Mouse (Mus musculus) left cerebral cortex, postnatal 14 days (tissue): Measurements from ENCODE around the gene Rara. TPM values are rescaled to one million over a fixed set of nuclear protein-coding genes. Genes with fewer than 3 reads are reported as not detected.
A peak's percentile ranks its signal among the peaks of the same experiment; 100 is the strongest.
"Not testable (repeated sequence)": the region's sequence is repeated elsewhere in the genome, so short reads cannot be mapped to it uniquely, and the experiment has no call there.

Experiments used
- DNase-seq, 2 experiments: peaks; one replicate each; pipeline ENCODE4 v3.0.0; 2021 to 2022; ENCODE audit warnings: low spot score in 2 of 2, mixed read lengths in 1 of 2
- intact Hi-C: fragments of 180-260 bp; cut with DNase I; formaldehyde crosslinking; loops from one replicate; pipeline ENCODE4 v1.15.1; 2025
- total RNA-seq, 2 experiments: library from RNA; stranded (reverse); gene quantifications; 2 replicates each; pipeline ENCODE4 v1.2.3; 2021

Rara gene
- total RNA-seq, 2 experiments from 2014 or later, result 14.6 to 15.1 TPM

DNA sequence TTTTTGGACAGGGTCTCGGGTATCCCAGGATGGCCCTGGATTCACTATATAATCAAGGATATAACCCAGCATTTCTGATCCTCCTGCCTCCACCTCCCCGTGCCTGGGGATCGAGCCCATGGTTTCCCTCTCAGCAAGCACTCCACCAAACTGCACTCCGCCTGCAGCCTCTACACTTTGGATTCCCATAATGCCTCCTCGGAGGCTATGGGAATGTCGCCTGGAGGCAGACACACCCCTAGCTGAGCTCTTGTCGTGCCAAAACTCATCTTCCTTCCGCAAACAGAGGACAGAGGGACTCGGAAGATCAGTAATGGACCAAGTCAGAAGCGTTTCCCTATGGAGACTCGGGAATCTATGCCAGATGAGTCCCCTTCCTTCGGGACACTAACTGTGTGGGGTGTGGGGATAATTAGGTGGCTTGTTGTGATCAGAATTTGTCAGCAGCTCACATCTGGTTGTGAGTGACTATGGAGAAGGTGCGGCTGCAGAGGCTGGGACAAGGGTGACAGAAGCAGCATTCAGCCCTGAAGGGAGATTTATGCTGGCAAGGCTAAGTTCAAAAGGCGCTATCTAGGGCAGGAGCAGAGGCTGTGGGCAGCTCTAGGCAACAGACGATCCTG is 51.0 kb downstream of the Rara start:
- intact Hi-C loops, result no loop called here
- DNase-seq, result no peak

DNA sequence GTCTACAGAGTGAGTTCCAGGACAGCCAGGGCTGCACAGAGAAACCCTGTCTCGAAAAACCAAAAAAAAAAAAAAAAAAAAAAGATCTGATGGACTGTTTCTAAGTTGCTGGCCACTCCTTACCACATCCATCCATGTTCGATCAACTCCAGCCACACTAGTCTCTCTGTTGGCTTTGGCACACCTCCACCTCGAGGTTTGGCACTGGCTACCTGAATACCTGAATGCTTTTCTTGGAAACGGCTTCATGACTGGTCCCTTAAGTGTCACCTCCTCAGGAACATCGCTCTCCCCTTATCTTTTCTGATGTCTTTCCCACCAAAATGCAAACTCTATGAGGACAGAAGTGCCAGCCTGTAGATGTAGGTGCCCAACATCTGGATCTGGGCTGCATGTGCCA is 51.7 kb downstream of the Rara start:
- no peak for DNase-seq
- intact Hi-C loops, result no loop called here

DNA sequence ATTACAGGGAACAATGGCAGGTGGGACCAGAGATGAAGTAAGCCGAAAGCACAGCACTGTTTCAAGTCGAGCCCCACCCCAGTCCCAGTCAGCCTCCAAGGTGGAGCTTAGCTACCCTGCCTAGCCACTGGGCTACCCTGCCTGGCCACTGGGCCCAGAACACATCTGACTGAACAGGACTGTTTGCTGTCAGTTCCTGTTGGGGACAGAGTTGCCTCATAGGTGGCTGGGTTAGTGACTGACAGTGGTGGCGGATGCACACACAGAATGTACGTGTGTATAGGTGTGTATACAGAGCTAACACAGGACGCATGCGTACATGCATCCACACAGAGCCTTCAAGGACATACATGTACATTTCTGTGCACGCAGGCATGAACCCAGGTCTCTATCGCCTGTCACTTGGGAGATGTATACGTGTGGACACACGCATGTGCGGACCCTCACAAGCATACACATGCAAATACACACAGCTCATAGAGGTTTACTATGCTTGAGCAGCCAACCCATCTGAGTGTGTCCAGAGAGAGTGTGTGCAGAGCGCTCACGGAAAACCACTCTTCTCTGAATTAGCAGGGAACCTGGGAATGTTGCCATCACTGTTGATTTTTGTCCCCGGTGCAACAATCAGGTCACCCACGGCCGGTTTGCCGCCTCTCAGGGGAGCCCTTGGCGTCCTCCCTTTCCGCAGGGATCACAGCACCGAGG is 53.8 kb downstream of the Rara start:
- intact Hi-C loops, result loop anchor here (5.0 to 10.0 kb wide), 3 partner anchors 56 to 323 kb away; no protein-coding TSS in a partner anchor
- no peak for DNase-seq

DNA sequence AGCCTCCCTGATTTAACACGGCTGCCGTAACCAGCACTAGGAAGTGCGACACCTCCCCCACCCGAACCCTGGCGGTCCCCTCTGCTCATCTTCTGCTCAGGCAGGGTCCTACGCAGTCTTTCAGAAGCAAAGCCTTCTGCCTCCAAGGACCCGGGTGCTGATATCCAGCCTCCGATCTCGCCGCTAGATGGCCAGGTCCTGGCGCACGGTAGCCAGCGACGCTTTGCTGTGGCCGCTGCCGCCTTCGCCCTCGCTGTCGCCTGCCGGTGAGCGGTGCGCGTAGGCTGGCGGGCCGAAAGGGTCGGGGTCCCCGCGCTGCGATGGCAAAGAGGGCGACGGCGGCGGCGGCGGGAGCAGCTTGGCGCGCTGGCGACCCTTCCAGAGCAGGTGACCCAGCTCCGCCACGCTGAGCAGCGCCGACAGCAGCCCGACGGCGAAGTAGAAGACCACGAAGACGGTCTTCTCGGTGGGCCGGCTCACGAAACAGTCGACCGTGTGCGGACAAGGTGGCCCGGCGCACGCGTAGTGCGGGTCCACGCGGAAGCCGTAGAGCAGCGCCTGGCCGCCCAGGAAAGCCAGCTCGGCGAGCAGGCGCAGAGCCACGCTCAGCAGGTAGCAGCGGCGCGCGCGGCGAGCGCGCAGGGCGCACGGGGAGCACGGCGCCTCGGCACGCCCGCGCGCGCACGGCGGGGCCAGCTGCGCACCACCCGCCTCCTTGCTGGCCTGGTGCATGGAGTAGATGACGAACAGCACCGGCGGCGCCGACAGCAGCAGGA is 54.6 kb downstream of the Rara start:
- DNase-seq, result peak; percentile 78 to 79
- intact Hi-C loops, result loop anchor here (2.0 to 10.0 kb wide), 4 partner anchors 55 to 323 kb away; no protein-coding TSS in a partner anchor

DNA sequence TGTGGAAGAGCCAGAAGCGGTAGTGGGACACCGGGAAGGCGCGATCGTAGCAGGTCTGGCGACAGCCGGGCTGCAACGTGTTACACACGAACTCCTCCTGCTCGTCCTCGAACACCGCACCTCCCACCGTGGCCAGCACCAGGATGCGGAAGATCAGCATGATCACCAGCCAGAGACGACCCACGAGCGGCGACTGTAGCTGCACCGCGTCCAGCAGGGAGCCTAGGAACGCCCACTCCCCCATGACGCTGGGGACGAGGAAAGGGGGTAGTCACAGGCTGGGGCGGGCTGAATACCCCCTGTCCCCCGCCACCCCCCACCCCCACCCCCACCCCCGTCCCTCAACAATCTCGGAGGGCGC is 55.1 kb downstream of the Rara start, which contains the start of gene Gjd3:
TSS of gene Gjd3 (minus strand) at position 244 of the 361 bp plus-strand sequence.
- DNase-seq, result no peak
- intact Hi-C loops, result loop anchor here (2.0 to 10.0 kb wide), 4 partner anchors 55 to 322 kb away; no protein-coding TSS in a partner anchor

DNA sequence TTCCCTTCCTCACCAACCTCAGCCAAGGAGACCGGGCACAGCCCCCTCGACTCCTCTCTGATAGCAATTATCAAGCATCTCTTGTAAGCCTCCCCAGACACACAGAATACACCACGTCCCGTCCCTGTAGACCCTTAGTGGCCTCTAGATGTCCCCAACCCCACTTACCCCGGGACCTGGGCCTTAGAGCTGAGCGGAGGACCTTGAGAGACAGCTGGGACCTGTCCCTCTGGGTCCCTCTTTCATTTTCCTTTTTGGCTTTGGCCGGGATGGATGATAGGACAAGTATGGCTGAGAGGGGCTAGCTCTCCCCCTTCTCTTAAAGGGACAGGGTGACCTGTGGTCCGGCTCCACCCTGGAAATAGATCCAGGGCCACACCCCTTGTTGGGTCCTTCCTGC is 55.9 kb downstream of the Rara start:
- intact Hi-C loops, result loop anchor here (2.0 to 10.0 kb wide), 4 partner anchors 54 to 321 kb away; no protein-coding TSS in a partner anchor
- no peak for DNase-seq

DNA sequence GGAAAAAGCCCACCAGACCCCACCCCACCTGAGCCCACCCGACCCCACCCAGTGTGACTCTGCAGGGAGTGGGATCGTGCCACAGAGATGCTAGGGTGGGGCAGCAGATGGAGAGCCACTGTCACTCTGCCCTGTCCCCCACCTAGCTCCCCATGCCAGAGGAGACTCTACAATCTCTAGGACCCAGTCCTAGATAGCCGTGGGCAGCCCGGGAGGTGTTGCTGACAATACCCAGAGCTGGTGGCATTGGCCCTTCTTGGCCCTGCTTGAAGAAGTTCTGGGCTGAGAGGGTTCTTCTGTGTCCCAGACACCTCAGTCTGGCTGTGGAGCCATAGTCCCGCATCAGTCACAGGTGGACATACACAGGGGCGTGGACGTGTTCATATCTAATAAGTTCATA is 57.9 kb downstream of the Rara start:
- intact Hi-C loops, result loop anchor here (10.0 kb wide), 1 partner anchor 319 kb away; no protein-coding TSS in a partner anchor
- DNase-seq, result no peak

DNA sequence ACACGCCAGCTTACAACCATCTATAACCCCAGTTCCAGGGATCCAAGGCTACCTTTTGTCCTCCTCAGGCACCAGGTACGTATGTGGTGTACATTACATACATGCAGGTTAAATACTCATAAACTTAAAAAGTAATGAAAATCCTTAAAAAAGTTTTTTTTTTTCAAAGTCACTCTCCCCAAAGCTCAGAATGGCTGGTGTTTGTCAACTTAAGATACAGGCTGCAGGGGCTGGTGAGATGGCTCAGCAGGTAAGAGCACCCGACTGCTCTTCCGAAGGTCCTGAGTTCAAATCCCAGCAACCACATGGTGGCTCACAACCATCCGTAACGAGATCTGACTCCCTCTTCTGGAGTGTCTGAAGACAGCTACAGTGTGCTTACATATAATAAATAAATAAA is 60.6 kb downstream of the Rara start:
- intact Hi-C loops, result loop anchor here (10.0 kb wide), 1 partner anchor 317 kb away; no protein-coding TSS in a partner anchor
- DNase-seq, result not testable (repeated sequence)

DNA sequence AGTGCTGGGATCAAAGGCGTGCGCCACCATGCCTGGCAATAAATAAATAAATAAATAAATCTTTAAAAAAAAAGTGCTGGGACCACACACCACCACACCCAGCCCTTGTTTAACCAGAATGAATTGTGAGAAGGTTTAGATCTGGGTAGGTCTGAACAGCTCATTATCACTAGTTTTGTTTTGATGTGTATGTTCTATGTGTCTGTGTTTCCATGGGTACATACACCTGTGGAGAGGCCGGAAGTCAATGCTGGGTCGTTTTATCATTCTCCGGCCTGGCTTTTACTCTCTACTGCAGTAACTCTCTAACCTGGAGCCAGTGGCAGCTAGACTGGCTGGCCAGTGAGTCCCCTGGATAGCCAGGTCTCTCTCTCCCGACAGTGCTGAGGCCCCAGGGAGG is 63.2 kb downstream of the Rara start:
- DNase-seq, result no peak
- intact Hi-C loops, result no loop called here

DNA sequence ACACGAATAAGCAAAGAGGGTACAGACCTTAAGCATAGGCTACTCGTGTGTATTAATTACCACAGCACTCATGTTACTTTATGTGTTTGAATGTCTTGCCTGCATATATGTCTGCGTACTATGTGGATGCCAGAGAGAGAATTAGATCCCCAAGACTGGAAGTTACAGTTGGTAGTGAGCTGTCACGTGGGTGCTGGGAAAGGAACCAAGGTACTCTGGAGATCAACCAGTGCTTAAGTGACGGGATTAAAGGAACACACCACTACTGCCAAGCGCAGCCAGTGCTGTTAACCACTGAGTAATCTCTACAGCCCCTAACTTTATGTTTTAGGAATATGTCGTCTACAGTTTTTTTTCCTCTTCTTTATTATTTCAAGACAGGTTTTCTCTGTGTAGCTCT is 68.4 kb downstream of the Rara start:
- DNase-seq, result no peak
- intact Hi-C loops, result no loop called here

DNA sequence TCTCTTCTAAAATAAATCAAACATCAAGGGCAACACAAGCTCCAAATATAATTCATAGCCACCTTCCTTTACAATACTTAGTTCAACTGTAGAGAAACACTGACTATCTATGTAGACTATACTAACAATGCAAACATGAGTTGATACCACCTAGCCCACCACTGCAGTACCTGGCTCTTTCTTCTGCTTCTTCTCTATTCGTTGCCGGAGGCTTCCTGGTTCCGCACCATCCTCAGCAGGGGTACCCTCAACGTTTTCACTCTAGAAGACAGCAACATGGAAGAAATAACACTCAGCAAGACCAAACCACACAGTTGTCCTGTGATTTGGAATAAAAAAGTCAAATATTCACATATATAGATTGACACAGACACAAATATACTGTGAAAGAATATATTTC is 70.0 kb downstream of the Rara start:
- no peak for DNase-seq
- intact Hi-C loops, result no loop called here

DNA sequence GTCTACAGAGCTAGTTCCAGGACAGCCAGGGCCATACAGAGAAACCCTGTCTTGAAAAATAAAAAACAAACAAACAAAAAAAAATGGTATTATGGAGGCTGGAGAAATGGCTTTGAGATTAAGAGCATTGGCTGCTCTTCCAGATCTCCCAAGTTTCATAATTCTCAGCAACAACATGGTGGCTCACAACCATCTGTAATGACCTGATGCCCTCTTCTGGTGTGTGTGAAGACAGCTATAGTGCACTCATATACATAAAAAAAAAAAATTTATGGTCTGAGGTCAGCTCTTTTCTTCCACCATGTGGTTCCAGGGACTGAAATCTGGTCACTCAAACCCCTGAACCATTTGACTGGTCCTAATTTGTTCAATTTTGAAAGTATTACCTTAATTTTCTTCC is 71.2 kb downstream of the Rara start:
- intact Hi-C loops, result no loop called here
- DNase-seq, result no peak

DNA sequence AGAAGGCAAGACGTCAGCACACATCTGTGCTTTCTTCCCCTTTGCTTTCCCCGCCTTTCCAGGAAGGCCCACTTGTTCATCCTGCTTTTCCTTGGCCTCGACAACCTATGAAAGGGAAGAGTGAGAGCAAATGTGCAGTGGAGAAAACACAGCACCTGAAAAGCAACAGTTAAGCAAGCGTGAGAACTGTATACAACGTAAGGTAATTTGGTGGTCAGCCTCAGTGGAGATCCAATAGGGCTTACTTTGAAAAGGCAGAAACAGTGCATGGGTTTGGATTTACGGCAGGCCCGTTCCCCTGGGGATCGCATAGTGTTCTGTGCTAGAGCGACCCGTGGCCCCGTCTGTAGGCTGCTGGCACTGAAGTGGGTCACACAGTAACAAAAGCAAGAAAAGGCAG is 71.6 kb downstream of the Rara start:
- no peak for DNase-seq
- intact Hi-C loops, result no loop called here

DNA sequence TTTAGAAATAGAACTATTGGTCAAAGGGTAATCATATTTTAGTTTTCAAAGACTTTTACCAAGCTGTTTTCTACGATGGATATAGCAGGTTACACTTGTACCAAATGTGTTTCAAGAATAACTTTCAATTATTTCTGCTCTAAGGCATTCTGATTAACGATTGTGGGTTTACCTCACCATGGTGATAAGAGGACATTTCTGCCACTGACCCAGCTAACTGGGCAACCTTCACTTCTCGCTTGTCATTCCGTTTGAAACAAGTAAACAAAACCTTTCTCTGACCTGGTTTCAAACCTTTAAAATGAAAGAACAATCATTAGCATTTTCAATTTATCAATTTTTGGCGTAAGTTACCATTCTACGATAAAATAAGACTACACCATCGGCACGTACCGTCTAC is 79.2 kb downstream of the Rara start:
- intact Hi-C loops, result no loop called here
- no peak for DNase-seq

DNA sequence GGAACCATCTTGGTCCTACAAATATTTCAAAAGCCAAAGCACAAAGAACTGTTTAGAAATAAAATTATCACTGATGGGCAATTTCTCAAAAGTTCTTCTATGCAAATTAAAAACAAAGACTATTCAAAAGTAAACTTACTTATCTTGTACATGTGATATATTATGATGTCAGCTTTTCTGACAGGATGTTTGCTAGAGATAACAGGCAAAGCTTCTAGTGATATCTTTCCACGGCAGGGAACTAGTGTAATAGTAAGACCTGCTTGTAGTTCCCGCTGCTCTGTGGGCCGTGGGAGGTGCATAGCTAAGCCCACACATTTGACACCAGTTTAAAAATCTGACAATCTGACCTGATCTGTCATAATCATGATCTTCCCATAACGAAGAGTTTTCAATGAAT is 82.5 kb downstream of the Rara start:
- intact Hi-C loops, result no loop called here
- no peak for DNase-seq

DNA sequence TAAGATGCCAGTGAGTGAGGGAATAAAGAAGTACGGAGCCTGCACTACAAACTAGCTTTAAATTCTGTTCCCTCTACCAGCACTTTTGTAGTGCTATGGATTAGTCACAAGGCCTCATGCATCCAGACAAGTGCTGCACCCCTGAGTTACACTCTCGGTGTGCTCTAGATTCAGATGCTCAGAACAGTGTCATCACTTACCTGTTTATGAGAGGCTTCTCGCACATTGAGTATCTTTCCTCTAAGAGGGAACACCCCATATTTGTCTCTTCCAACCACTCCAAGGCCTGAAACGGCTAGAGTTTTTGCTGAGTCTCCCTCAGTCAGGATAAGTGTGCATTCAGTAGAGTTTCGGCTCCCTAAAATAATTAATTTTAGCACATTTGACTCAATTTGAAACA is 83.1 kb downstream of the Rara start:
- no peak for DNase-seq
- intact Hi-C loops, result no loop called here

DNA sequence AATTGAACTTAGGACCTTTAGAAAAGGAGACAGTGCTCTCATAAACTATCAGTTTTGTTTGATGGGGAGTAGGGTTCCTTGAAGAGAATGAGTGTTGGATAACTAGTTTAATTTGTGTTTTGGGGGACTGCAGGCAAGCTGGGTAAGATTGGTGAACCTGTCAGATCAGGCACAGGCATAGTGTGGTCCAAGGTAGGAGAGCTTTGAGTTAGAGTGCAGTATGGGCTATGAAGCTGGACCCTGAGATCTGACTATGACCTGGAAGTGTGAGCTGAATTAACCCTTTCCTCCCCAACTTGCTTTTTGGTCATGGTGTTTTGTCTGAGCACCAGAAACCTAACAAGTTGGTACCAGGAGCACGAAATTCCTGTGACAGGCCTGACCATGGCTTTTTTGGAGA is 86.2 kb downstream of the Rara start:
- no peak for DNase-seq
- intact Hi-C loops, result no loop called here

DNA sequence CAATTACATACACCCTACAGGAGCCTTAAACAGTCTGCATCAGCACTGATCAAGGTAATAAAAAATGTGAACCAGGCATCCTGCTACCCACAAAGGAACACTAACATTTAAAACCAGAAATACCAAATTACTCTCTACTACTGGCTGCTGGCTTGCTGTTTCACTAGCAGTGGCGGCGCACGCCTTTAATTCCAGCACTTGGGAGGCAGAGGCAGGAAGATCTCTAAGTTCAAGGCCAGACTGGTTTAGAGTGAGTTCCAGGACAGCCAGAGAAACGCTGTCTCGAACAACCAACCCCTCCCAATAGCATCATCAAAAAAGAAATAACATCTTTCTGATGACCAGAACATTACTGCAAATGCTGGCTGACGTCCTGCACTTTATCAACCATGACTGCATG is 92.2 kb downstream of the Rara start:
- no peak for DNase-seq
- intact Hi-C loops, result no loop called here

DNA sequence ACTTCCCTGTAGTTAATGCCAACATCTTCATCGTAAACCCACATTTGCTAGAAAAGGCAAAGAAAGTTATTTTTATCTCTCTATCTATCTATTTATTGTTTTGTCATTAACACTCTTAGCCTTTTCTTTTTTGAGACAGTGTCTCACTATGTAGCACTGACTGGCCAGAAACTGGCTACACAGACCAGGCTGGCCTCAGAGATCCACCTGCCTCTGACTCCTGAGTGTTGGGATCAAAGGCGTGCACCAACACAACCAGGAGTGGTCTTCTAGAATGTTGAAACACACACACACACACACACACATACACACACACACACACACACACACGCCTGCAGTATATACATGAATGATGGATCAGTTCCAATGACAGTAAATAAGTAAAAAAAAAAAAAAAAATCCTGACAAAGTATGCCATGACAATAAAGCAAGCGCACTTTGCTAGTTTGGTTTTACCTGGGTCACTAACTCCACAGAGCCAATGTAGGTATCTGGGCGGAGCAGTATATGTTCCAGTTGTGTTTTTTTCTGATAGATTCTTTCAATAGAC is 94.8 kb downstream of the Rara start:
- intact Hi-C loops, result no loop called here

DNA sequence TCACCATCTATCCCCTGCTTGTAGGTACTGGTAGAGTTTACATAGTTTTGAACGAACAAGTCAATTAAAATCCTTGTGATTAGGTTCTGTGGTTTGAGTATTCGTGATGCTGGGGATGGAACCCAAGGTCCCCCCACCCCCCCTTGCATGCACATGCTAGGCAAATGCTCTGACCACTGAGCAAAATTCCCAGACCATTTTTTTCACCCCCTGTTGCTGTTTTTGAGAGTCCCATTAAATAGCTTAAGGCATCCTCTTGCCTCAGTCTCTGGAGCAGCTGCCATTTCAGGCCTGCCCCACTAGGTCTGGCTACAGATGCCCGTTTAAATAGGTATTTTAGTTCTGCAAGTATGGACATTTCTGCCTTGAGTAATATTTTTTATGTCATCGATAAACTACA is 95.5 kb downstream of the Rara start:
- DNase-seq, result no peak
- intact Hi-C loops, result no loop called here

More for the DNA sequence above, 94.8 kb downstream of the Rara start:
- DNase-seq, result no peak
